Mouse (Mus musculus) ES-E14 (cell line): ENCODE measurements at regions not wholly inside any gene's neighbourhood (a gene's known extent, or its start where the extent isn't known, plus 50 kb on each side); places are given as distances from the start of the nearest gene placed in this dataset.

Source experiments
- HCFC1 ChIP-seq: IDR thresholded peaks from 2 replicates; pipeline ENCODE4 v1.6.1; 2012; ENCODE audit warnings: low read length, inconsistent platforms, borderline replicate concordance; ENCODE audit not compliant: insufficient read depth
- MAFK ChIP-seq: IDR thresholded peaks from 2 replicates; pipeline ENCODE4 v1.6.1; 2014; ENCODE audit warnings: mild to moderate bottlenecking, low read depth, low read length, inconsistent platforms; ENCODE audit not compliant: insufficient read depth
- ZC3H11A ChIP-seq: IDR thresholded peaks from 2 replicates; pipeline ENCODE4 v1.6.1; 2012; ENCODE audit warnings: low read depth, mild to moderate bottlenecking, inconsistent platforms, low read length, borderline replicate concordance

DNA sequence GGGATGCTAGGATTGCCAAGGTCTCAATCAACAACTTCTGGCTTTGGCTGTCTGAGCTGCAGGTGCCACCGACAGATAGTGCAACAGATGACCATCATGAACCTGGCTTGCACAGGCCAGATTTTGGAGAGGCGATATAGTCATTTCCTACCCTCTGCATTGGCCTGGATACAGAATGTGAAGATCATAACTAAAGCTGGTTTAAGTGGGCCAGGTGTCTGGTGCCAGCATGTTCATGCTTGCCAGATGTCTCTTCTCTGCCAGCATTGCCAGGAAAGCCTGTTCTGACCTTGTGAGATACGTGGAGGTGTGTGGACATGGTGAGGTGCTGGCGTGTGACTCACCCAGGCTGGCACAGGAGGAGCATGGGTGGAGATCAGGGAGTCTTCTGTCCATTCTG lies 70.2 kb upstream of the Mb21d2 start:
- TF ChIP-seq ZC3H11A (no peak), HCFC1 (no peak), MAFK (no peak)
